In the genomic region with DNA sequence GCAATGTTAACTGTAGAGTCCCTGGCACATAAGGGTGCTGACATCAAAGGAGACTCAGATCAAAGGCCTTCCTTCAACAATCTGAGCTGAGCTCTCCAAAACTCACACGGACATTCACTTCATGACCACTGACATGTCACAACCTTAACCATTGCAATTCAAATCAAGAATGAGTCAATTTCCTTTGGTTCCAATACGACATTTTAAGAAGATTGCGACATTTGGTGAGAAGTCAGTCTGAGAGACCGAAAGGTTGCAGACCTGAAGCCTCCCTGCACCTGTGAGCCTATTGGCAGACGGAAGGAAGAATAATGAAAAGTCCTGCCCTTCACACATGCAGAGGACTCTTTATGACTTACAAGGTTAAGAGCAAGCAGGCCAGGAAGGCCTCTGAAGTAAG, we compare ENCODE assay signal across 20 mouse cellular contexts. TPM values are rescaled to one million over a fixed set of nuclear protein-coding genes. Genes with fewer than 3 reads are reported as not detected.
A peak's percentile ranks its signal among the peaks of the same experiment; 100 is the strongest.
DNase-seq lines count a peak whose midpoint lies in the region; TF ChIP-seq lines count a peak whose summit lies in the region.
"Had no signal": no experiment of that assay in that cellular context is flagged by ENCODE, and none has a peak within 500 bp of the region (broad histone marks: within the 10 kb centered on the region; RNA-seq: fewer than 3 reads in every experiment).

No protein-coding gene starts in this region.

- DNase-seq in 416B (ENCODE audit: low read depth) = peak; percentile 90
- DNase-seq in naive thymus-derived CD4-positive, alpha-beta T cell, adult 2 months (ENCODE audit: low read depth) = peak; percentile 25
- DNase-seq in left cerebral cortex, postnatal 14 days (ENCODE audit: low spot score in 2 of 2) = no peak
- DNase-seq in adrenal gland, postnatal 25 days = no peak
- DNase-seq in limb, embryonic 10.5 days (ENCODE audit: low spot score) = no peak
- DNase-seq: cerebellum, adult 9-11 months; heart, adult 11 months; heart, postnatal 14 days; kidney, postnatal 4 days; lung, postnatal 14 days; right cerebral cortex, postnatal 14 days; thymus, adult 2 months had no signal

- H3K79me3 ChIP-seq in C2C12 (ENCODE audit: low read depth) = peaks cover 4% of the 10 kb centered on the region

- H3ac ChIP-seq in C2C12 (ENCODE audit: control insufficient read depth, insufficient read length, low read depth) = no peak overlapping the region

- peaks cover 85% of the 10 kb centered on the region for H3K36me3 ChIP-seq in C2C12 (ENCODE audit: control insufficient read depth, insufficient read depth)
- H3K36me3 ChIP-seq in limb, embryonic 10.5 days = peaks cover 98% of the 10 kb centered on the region

- no peaks in the 10 kb centered on the region for H3K9me3 ChIP-seq in limb, embryonic 10.5 days (replicated peaks)
- H3K9me3 ChIP-seq: embryonic facial prominence, embryonic 13.5 days; heart, embryonic 12.5 days; hindbrain, embryonic 12.5 days; kidney, embryonic 15.5 days; midbrain, embryonic 10.5 days; neural tube, embryonic 13.5 days had no signal

- 90% methylated on average over 5 of the region's 5 CpGs for WGBS in limb, embryonic 10.5 days

- intact Hi-C loops in left cerebral cortex, postnatal 14 days (cut with DNase I) = no loop called here

- TF ChIP-seq POLR2A in bone marrow macrophage, adult 2 months (IDR thresholded peaks at IDR 0.05; ENCODE audit: borderline replicate concordance, low read depth, low read length) = no peak

- H3K27ac ChIP-seq in bone marrow macrophage, adult 2 months (ENCODE audit: insufficient read depth, low read depth, low read length) = peak overlapping the region; percentile 14; the same call in 1 of the 2 replicates
- no peak overlapping the region for H3K27ac ChIP-seq in limb, embryonic 10.5 days
- H3K27ac ChIP-seq: embryonic facial prominence, embryonic 13.5 days; hindbrain, embryonic 12.5 days; kidney, embryonic 15.5 days; midbrain, embryonic 10.5 days; neural tube, embryonic 13.5 days had no signal

- no peaks in the 10 kb centered on the region for H3K27me3 ChIP-seq in C2C12 (ENCODE audit: control insufficient read depth, insufficient read depth, insufficient read length)
- H3K27me3 ChIP-seq in limb, embryonic 10.5 days (ENCODE audit: low read depth, poor library complexity, severe bottlenecking) = no peaks in the 10 kb centered on the region
- H3K27me3 ChIP-seq: embryonic facial prominence, embryonic 13.5 days; heart, embryonic 12.5 days; hindbrain, embryonic 12.5 days; kidney, embryonic 15.5 days; neural tube, embryonic 13.5 days had no signal

- H3K4me3 ChIP-seq in C2C12 (ENCODE audit: insufficient read depth, poor library complexity, severe bottlenecking) = no peak overlapping the region
- H3K4me3 ChIP-seq in bone marrow macrophage, adult 2 months (ENCODE audit: insufficient read depth, low read length) = no peak overlapping the region
- H3K4me3 ChIP-seq in limb, embryonic 10.5 days = no peak overlapping the region
- H3K4me3 ChIP-seq: embryonic facial prominence, embryonic 13.5 days; heart, embryonic 12.5 days; hindbrain, embryonic 12.5 days; kidney, embryonic 15.5 days; midbrain, embryonic 10.5 days; neural tube, embryonic 13.5 days had no signal

- H3K4me1 ChIP-seq in bone marrow macrophage, adult 2 months (ENCODE audit: control insufficient read depth, insufficient read depth, low read length) = peaks cover 32% of the 10 kb centered on the region
- no peaks in the 10 kb centered on the region for H3K4me1 ChIP-seq in limb, embryonic 10.5 days
- H3K4me1 ChIP-seq: hindbrain, embryonic 12.5 days; midbrain, embryonic 10.5 days had no signal

- peaks cover 28% of the 10 kb centered on the region for H3K79me2 ChIP-seq in C2C12 (ENCODE audit: control insufficient read depth, insufficient read depth)

- no peak for TF ChIP-seq CTCF in C2C12 (IDR thresholded peaks at IDR 0.05; ENCODE audit: control insufficient read depth, insufficient read depth, insufficient read length)
- TF ChIP-seq CTCF in bone marrow macrophage, adult 2 months (IDR thresholded peaks at IDR 0.05; ENCODE audit: low read depth, low read length) = no peak

TF ChIP-seq in C2C12, 6 proteins besides CTCF, POLR2A, EP300 and RAD21:
- TF ChIP-seq MYOD1 (IDR thresholded peaks at IDR 0.05; ENCODE audit: control insufficient read depth, insufficient read length, low read depth) (no peak), CEBPB (IDR thresholded peaks at IDR 0.05; ENCODE audit: low read depth) (peak; percentile 6)

RNA-seq across cellular contexts. Expression of gene Max, which starts 11.7 kb away (rescaled TPM):
- polyA plus RNA-seq in C2C12 (2012; fragmentation: generic; extraction: Trizol) = 52.9 TPM
- polyA plus RNA-seq in bone marrow macrophage, adult 2 months (2012; ENCODE audit: insufficient read depth, insufficient read length, missing spikeins) = 99.5 and 108 TPM in 2 replicates
- total RNA-seq in left cerebral cortex, postnatal 14 days (2021) = 10 to 100 TPM; 81.5 to 84.4 TPM
- 62.2 and 62.4 TPM in 2 replicates for total RNA-seq in adrenal gland, postnatal 25 days (2021)
- 11.5 and 12.9 TPM in 2 replicates for polyA plus RNA-seq in limb, embryonic 10.5 days (2016; fragmentation: Nextera tagmentation; extraction: Ambion mirVana)

Comparison
In these comparisons a context has a peak if more than half of its experiments do, and no peak if none do; other contexts are left out.
1. DNase-seq: peak in 416B (single experiment) and naive thymus-derived CD4-positive, alpha-beta T cell, adult 2 months (single experiment); none in left cerebral cortex, postnatal 14 days (0 of 2), adrenal gland, postnatal 25 days (single experiment) and limb, embryonic 10.5 days (single experiment).